Mouse (Mus musculus): ENCODE results near the gene Enpp4. TPM values are rescaled to one million over a fixed set of nuclear protein-coding genes. Genes with fewer than 3 reads are reported as not detected.
A peak's percentile ranks its signal among the peaks of the same experiment; 100 is the strongest.

Gene Enpp4
- total and polyA plus RNA-seq, 2 experiments from 2014 or later, result 6.1 to 6.2 TPM

DNA sequence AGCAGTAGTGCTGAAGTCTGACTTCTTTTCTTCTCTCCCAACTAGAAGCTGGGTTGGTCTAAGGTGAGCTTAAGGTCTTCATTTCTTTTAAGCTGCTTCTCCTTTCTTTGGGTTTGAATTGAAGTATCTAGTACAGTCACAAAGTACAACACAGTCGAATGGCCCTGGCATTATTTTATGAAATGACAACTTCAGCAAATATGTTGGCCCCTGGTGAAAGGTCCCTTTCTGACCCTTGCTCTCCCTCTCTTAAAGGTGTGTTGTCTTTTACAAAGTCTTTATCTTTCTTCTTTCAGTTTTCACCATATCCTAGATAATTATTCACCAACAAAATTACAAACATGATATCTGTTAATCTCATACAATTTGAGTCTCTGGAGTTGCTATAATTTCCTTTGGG is 40.2 kb upstream of the Enpp4 start:
- no peak for TF ChIP-seq CTCF (IDR thresholded peaks at IDR 0.05)
- no peak overlapping the region for H3K9ac ChIP-seq (replicated peaks; ENCODE audit: low read length, poor library complexity, severe bottlenecking)
- H3K4me1 ChIP-seq (ENCODE audit: insufficient read depth, low read length), result no peaks in the 10 kb centered on the region
- ATAC-seq (ENCODE audit: low FRiP score) (no peak), DNase-seq (ENCODE audit: low spot score) (no peak)
- no peak overlapping the region for H3K27ac ChIP-seq (ENCODE audit: low read depth, low read length)
- no peaks in the 10 kb centered on the region for H3K9me3 ChIP-seq (ENCODE audit: low read length)
- H3K4me2 ChIP-seq (ENCODE audit: low read depth, low read length, poor library complexity, severe bottlenecking), result no peak overlapping the region
- H3K27me3 ChIP-seq (ENCODE audit: insufficient read depth, low read length), result no peaks in the 10 kb centered on the region
- no peaks in the 10 kb centered on the region for H3K36me3 ChIP-seq (ENCODE audit: insufficient read depth, low read length)
- H3K4me3 ChIP-seq (ENCODE audit: low read depth, low read length), result no peak overlapping the region
- 62% methylated on average over 1 of the region's 1 CpGs for WGBS

DNA sequence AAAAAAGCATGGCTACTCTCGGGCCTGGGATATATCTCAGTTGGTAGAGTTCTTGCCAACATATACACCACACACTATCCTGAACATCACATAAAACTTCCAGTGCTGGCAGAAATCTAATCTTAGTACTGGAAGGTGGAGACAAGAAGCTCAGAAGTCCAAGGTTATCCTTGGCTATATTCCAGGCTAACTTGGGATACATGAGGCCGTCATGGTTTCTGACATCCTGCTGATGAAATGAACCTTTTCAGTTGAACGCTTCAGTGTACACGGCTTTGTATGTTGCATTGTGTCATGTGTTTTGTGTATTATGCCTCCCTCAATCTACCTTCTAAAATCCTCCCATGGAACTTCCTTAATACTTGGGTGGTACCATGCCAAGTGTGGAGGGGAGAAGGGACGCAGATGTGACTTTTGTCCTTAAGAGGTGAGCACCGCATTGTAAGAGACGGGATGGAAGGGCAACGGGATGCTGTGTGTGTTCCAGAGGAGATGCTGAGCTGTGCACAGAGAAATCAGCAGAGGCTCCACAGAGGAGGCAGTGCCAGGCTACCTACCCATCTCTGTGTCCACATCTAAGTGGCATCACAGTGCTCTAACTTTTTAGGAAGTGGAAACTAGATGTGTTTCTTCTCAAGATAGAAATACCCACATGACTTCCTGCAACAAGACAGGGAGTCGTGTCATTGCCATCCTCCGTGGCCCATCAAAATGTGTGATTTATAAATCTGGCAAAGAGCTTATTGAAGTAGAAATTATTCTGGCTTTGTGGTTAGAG is 31.4 kb upstream of the Enpp4 start:
- Histone ChIP-seq H3K4me2 (ENCODE audit: low read depth, low read length, poor library complexity, severe bottlenecking) (no peak overlapping the region), H3K27me3 (ENCODE audit: insufficient read depth, low read length) (no peaks in the 10 kb centered on the region), H3K36me3 (ENCODE audit: insufficient read depth, low read length) (no peaks in the 10 kb centered on the region), H3K9me3 (ENCODE audit: low read length) (no peaks in the 10 kb centered on the region), H3K9ac (replicated peaks; ENCODE audit: low read length, poor library complexity, severe bottlenecking) (no peak overlapping the region), H3K27ac (ENCODE audit: low read depth, low read length) (no peak overlapping the region), H3K4me1 (ENCODE audit: insufficient read depth, low read length) (no peaks in the 10 kb centered on the region), H3K4me3 (ENCODE audit: low read depth, low read length) (no peak overlapping the region)
- ATAC-seq (ENCODE audit: low FRiP score) (no peak), DNase-seq (ENCODE audit: low spot score) (no peak)
- 82% methylated on average over 10 of the region's 10 CpGs for WGBS
- TF ChIP-seq CTCF (IDR thresholded peaks at IDR 0.05), result no peak

DNA sequence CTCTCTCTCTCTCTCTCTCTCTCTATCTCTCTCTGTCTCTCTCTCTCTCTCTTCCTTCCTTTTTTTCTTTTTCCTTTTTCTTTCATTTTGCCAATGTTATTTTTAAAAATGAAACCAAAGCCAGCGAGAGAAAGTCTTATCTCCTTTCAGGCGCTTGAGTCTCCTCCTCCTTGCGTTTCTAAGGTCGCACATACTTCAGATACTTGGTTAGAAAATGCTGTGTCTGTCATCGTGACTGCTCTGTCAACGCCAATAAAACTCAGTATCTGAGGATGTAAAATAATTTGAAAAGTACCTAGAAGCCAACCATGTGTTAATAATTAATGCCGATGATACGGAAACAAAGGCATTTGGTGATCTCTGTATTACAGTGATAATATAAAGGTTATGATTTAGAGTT is 30.4 kb upstream of the Enpp4 start:
- Histone ChIP-seq H3K36me3 (ENCODE audit: insufficient read depth, low read length) (no peaks in the 10 kb centered on the region), H3K4me1 (ENCODE audit: insufficient read depth, low read length) (no peaks in the 10 kb centered on the region), H3K4me2 (ENCODE audit: low read depth, low read length, poor library complexity, severe bottlenecking) (no peak overlapping the region), H3K9ac (replicated peaks; ENCODE audit: low read length, poor library complexity, severe bottlenecking) (no peak overlapping the region), H3K4me3 (ENCODE audit: low read depth, low read length) (no peak overlapping the region), H3K27me3 (ENCODE audit: insufficient read depth, low read length) (no peaks in the 10 kb centered on the region), H3K9me3 (ENCODE audit: low read length) (no peaks in the 10 kb centered on the region), H3K27ac (ENCODE audit: low read depth, low read length) (no peak overlapping the region)
- ATAC-seq (ENCODE audit: low FRiP score) (no peak), DNase-seq (ENCODE audit: low spot score) (no peak)
- TF ChIP-seq CTCF (IDR thresholded peaks at IDR 0.05), result no peak
- 71% methylated on average over 8 of the region's 8 CpGs for WGBS

- ATAC-seq (ENCODE audit: low FRiP score) (no peak), DNase-seq (ENCODE audit: low spot score) (no peak)
- Histone ChIP-seq H3K27me3 (ENCODE audit: insufficient read depth, low read length) (no peaks in the 10 kb centered on the region), H3K4me1 (ENCODE audit: insufficient read depth, low read length) (no peaks in the 10 kb centered on the region), H3K4me2 (ENCODE audit: low read depth, low read length, poor library complexity, severe bottlenecking) (no peak overlapping the region), H3K36me3 (ENCODE audit: insufficient read depth, low read length) (no peaks in the 10 kb centered on the region), H3K4me3 (ENCODE audit: low read depth, low read length) (no peak overlapping the region), H3K9ac (replicated peaks; ENCODE audit: low read length, poor library complexity, severe bottlenecking) (no peak overlapping the region), H3K9me3 (ENCODE audit: low read length) (no peaks in the 10 kb centered on the region), H3K27ac (ENCODE audit: low read depth, low read length) (no peak overlapping the region)
- TF ChIP-seq CTCF (IDR thresholded peaks at IDR 0.05), result no peak
- 83% methylated on average over 9 of the region's 9 CpGs for WGBS
Observed at GRCm38 (mm10) chr17:44134545-44134944, 28.9 kb upstream of the Enpp4 start.

GRCm38 (mm10) chr17:44134106-44134505 is 28.5 kb upstream of the Enpp4 start:
- DNase-seq (ENCODE audit: low spot score), result no peak
- no peaks in the 10 kb centered on the region for H3K27me3 ChIP-seq (ENCODE audit: insufficient read depth, low read length)
- no peaks in the 10 kb centered on the region for H3K4me1 ChIP-seq (ENCODE audit: insufficient read depth, low read length)
- H3K4me2 ChIP-seq (ENCODE audit: low read depth, low read length, poor library complexity, severe bottlenecking), result no peak overlapping the region
- no peak overlapping the region for H3K4me3 ChIP-seq (ENCODE audit: low read depth, low read length)
- H3K9me3 ChIP-seq (ENCODE audit: low read length), result no peaks in the 10 kb centered on the region
- WGBS, result 64% methylated on average over 6 of the region's 6 CpGs
- ATAC-seq (ENCODE audit: low FRiP score), result no peak
- H3K36me3 ChIP-seq (ENCODE audit: insufficient read depth, low read length), result no peaks in the 10 kb centered on the region
- no peak for TF ChIP-seq CTCF (IDR thresholded peaks at IDR 0.05)
- no peak overlapping the region for H3K27ac ChIP-seq (ENCODE audit: low read depth, low read length)
- no peak overlapping the region for H3K9ac ChIP-seq (replicated peaks; ENCODE audit: low read length, poor library complexity, severe bottlenecking)

- no peaks in the 10 kb centered on the region for H3K9me3 ChIP-seq (ENCODE audit: low read length)
- no peaks in the 10 kb centered on the region for H3K4me1 ChIP-seq (ENCODE audit: insufficient read depth, low read length)
- no peaks in the 10 kb centered on the region for H3K36me3 ChIP-seq (ENCODE audit: insufficient read depth, low read length)
- H3K9ac ChIP-seq (replicated peaks; ENCODE audit: low read length, poor library complexity, severe bottlenecking), result no peak overlapping the region
- no peaks in the 10 kb centered on the region for H3K27me3 ChIP-seq (ENCODE audit: insufficient read depth, low read length)
- ATAC-seq (ENCODE audit: low FRiP score) (no peak), DNase-seq (ENCODE audit: low spot score) (peak; percentile 79)
- no peak overlapping the region for H3K4me2 ChIP-seq (ENCODE audit: low read depth, low read length, poor library complexity, severe bottlenecking)
- peak; percentile 90 for TF ChIP-seq CTCF (IDR thresholded peaks at IDR 0.05)
- H3K4me3 ChIP-seq (ENCODE audit: low read depth, low read length), result no peak overlapping the region
- 12% methylated on average over 7 of the region's 7 CpGs for WGBS
- no peak overlapping the region for H3K27ac ChIP-seq (ENCODE audit: low read depth, low read length)
Observed at GRCm38 (mm10) chr17:44130429-44130828, 24.8 kb upstream of the Enpp4 start.

All from midbrain, postnatal 0 days (tissue).